Mouse (Mus musculus) CH12.LX (cell line): Measurements from ENCODE around the gene Cdkn2a. TPM values are rescaled to one million over a fixed set of nuclear protein-coding genes. Genes with fewer than 3 reads are reported as not detected.

Experiments
- DNase-seq: peaks from one replicate; pipeline ENCODE4 v3.0.0-alpha.2; 2013; ENCODE audit errors: extremely low read depth
- H3K27ac ChIP-seq: 2 replicates; pipeline ENCODE4 v1.5.1; 2012; ENCODE audit warnings: low read depth, mild to moderate bottlenecking, control low read depth, moderate library complexity; ENCODE audit not compliant: insufficient read depth
- H3K27me3 ChIP-seq: replicated peaks from 2 replicates; pipeline ENCODE3; 2012; ENCODE audit warnings: inconsistent platforms
- H3K36me3 ChIP-seq, 2 experiments: replicated peaks in 1 of 2; 2 replicates each; pipeline versions ENCODE3 to v1.6.1; 2012; ENCODE audit warnings: inconsistent platforms in 1 of 2, low read length in 1 of 2, mild to moderate bottlenecking in 1 of 2, mixed read lengths in 1 of 2, moderate library complexity in 1 of 2; ENCODE audit not compliant: control insufficient read depth in 1 of 2, insufficient read depth in 1 of 2
- H3K4me1 ChIP-seq, 2 experiments: 2 replicates each; pipeline ENCODE4 v1.6.1; 2012; ENCODE audit warnings: inconsistent platforms in 1 of 2, moderate library complexity in 1 of 2; ENCODE audit not compliant: insufficient read depth in 2 of 2, control insufficient read depth in 1 of 2
- H3K4me2 ChIP-seq: 2 replicates; pipeline ENCODE4 v1.6.1; 2012; ENCODE audit warnings: low read depth, mild to moderate bottlenecking, control low read depth; ENCODE audit not compliant: poor library complexity, insufficient read depth, severe bottlenecking
- H3K4me3 ChIP-seq, 3 experiments: fragments of 150-350 bp in 1 of 3; sonication (generic) in 1 of 3; replicated peaks in 1 of 3; 2 replicates each; pipeline versions ENCODE3 to v1.5.1; 2011 to 2012; ENCODE audit warnings: low read depth in 2 of 3, low read length in 2 of 3, mild to moderate bottlenecking in 2 of 3, moderate library complexity in 2 of 3, control low read depth in 1 of 3, improper control_type of control experiment in 1 of 3, inconsistent platforms in 1 of 3, mixed read lengths in 1 of 3; ENCODE audit not compliant: poor library complexity in 1 of 3
- H3K79me2 ChIP-seq: replicated peaks from 2 replicates; pipeline ENCODE4 v1.6.1; 2012; ENCODE audit warnings: mild to moderate bottlenecking, moderate library complexity; ENCODE audit not compliant: control insufficient read depth, poor library complexity, insufficient read depth, severe bottlenecking; ENCODE audit errors: extremely low read depth
- H3K9ac ChIP-seq: 2 replicates; pipeline ENCODE4 v1.6.1; 2012; ENCODE audit warnings: low read depth, mild to moderate bottlenecking, control low read depth, moderate library complexity; ENCODE audit not compliant: insufficient read depth
- H3K9me3 ChIP-seq: replicated peaks from 2 replicates; pipeline ENCODE3; 2012; ENCODE audit warnings: low read length, inconsistent platforms, mixed read lengths
- BHLHE40 ChIP-seq: IDR thresholded peaks from 2 replicates; pipeline ENCODE4 v1.6.1; 2011; ENCODE audit warnings: mild to moderate bottlenecking, low read depth, low read length, improper control_type of control experiment
- CHD1 ChIP-seq: IDR thresholded peaks from 2 replicates; pipeline ENCODE4 v1.6.1; 2012; ENCODE audit warnings: low read depth, low read length, improper control_type of control experiment, inconsistent platforms
- CHD2 ChIP-seq: IDR thresholded peaks from 2 replicates; pipeline ENCODE4 v1.6.1; 2011; ENCODE audit warnings: low read length, improper control_type of control experiment
- EP300 ChIP-seq: IDR thresholded peaks from 2 replicates; pipeline ENCODE4 v1.6.1; 2011; ENCODE audit warnings: low read length, improper control_type of control experiment
- GABPA ChIP-seq: IDR thresholded peaks from 2 replicates; pipeline ENCODE4 v1.6.1; 2012; ENCODE audit warnings: low read depth, low read length, improper control_type of control experiment, inconsistent platforms; ENCODE audit not compliant: insufficient replicate concordance
- IRF4 ChIP-seq: IDR thresholded peaks from 2 replicates; pipeline ENCODE4 v1.6.1; 2014; ENCODE audit warnings: low read depth, mild to moderate bottlenecking, inconsistent platforms, low read length, improper control_type of control experiment
- JUN ChIP-seq: IDR thresholded peaks from 2 replicates; pipeline ENCODE4 v1.6.1; 2011; ENCODE audit warnings: low read depth, mild to moderate bottlenecking, low read length, improper control_type of control experiment, moderate library complexity; ENCODE audit not compliant: insufficient read depth
- KAT2A ChIP-seq: IDR thresholded peaks from 2 replicates; pipeline ENCODE4 v1.6.1; 2012; ENCODE audit warnings: low read length, improper control_type of control experiment, inconsistent platforms; ENCODE audit not compliant: insufficient replicate concordance
- MAFK ChIP-seq: IDR thresholded peaks from 2 replicates; pipeline ENCODE4 v1.6.1; 2011; ENCODE audit warnings: low read length, improper control_type of control experiment; ENCODE audit not compliant: insufficient replicate concordance
- MAX ChIP-seq: IDR thresholded peaks from 2 replicates; pipeline ENCODE4 v1.6.1; 2011; ENCODE audit warnings: low read length, improper control_type of control experiment
- MXI1 ChIP-seq: IDR thresholded peaks from 2 replicates; pipeline ENCODE4 v1.6.1; 2011; ENCODE audit warnings: mild to moderate bottlenecking, low read depth, low read length, improper control_type of control experiment
- MYC ChIP-seq: IDR thresholded peaks from 2 replicates; pipeline ENCODE4 v1.6.1; 2011; ENCODE audit warnings: low read depth, mild to moderate bottlenecking, improper control_type of control experiment, low read length
- NELFE ChIP-seq: IDR thresholded peaks from 2 replicates; pipeline ENCODE4 v1.6.1; 2011; ENCODE audit warnings: low read depth, low read length, improper control_type of control experiment
- PAX5 ChIP-seq: IDR thresholded peaks from 2 replicates; pipeline ENCODE4 v1.6.1; 2012; ENCODE audit warnings: low read length, inconsistent platforms, mixed read lengths
- POLR2AphosphoS2 ChIP-seq: IDR thresholded peaks from 2 replicates; pipeline ENCODE4 v1.6.1; 2011; ENCODE audit warnings: low read depth, low read length, improper control_type of control experiment
- SIN3A ChIP-seq: IDR thresholded peaks from 2 replicates; pipeline ENCODE4 v1.6.1; 2012; ENCODE audit warnings: low read length, improper control_type of control experiment, inconsistent platforms
- TBP ChIP-seq: conservative IDR thresholded peaks from 2 replicates; pipeline ENCODE4 v1.6.1; 2011; ENCODE audit warnings: low read depth, low read length, improper control_type of control experiment
- UBTF ChIP-seq: IDR thresholded peaks from 2 replicates; pipeline ENCODE4 v1.6.1; 2012; ENCODE audit warnings: low read depth, mild to moderate bottlenecking, inconsistent platforms, low read length, improper control_type of control experiment, moderate library complexity
- USF2 ChIP-seq: conservative IDR thresholded peaks from 2 replicates; pipeline ENCODE4 v1.6.1; 2011; ENCODE audit warnings: low read depth, low read length, improper control_type of control experiment
- ZC3H11A ChIP-seq: IDR thresholded peaks from 2 replicates; pipeline ENCODE4 v1.6.1; 2012; ENCODE audit warnings: low read depth, mild to moderate bottlenecking, inconsistent platforms, low read length, improper control_type of control experiment
- ZMIZ1 ChIP-seq: IDR thresholded peaks from 2 replicates; pipeline ENCODE4 v1.6.1; 2012; ENCODE audit warnings: low read depth, mild to moderate bottlenecking, inconsistent platforms, low read length, improper control_type of control experiment
- ZNF384 ChIP-seq: IDR thresholded peaks from 2 replicates; pipeline ENCODE4 v1.6.1; 2012; ENCODE audit warnings: low read depth, low read length, improper control_type of control experiment, inconsistent platforms
- dilution Hi-C: fragments of 300-500 bp; cut with MboI; formaldehyde crosslinking; loops from 2 replicates; pipeline ENCODE4 v1.14.3; 2020; ENCODE audit warnings: low sequenced_read_pairs; ENCODE audit not compliant: extremely low pct_unique_long_range_greater_than_20kb, extremely low pct_ligation_motif_present
- in situ Hi-C: fragments of 300-500 bp; cut with MboI; formaldehyde crosslinking; loops from 3 replicates; pipeline ENCODE4 v1.14.3; 2019; ENCODE audit warnings: low sequenced_read_pairs, low pct_ligation_motif_present, low pct_unique_long_range_greater_than_20kb, mixed read lengths
- polyA plus RNA-seq: library from polyadenylated mRNA; unstranded; fragments of >175 nt; gene quantifications from 2 replicates; pipeline ENCODE4 v1.2.1, GENCODE M21; 2012; ENCODE audit warnings: low read depth; ENCODE audit not compliant: insufficient read length
- total RNA-seq, 2 experiments: library from RNA; depleted of rRNA; stranded (reverse); fragments of 300-350 nt in 1 of 2; fragments of >200 nt in 1 of 2; gene quantifications; 2 replicates each; pipeline ENCODE4 v1.2.3; 2012 to 2014

Gene Cdkn2a
- total and polyA plus RNA-seq, 3 experiments = not detected

DNA sequence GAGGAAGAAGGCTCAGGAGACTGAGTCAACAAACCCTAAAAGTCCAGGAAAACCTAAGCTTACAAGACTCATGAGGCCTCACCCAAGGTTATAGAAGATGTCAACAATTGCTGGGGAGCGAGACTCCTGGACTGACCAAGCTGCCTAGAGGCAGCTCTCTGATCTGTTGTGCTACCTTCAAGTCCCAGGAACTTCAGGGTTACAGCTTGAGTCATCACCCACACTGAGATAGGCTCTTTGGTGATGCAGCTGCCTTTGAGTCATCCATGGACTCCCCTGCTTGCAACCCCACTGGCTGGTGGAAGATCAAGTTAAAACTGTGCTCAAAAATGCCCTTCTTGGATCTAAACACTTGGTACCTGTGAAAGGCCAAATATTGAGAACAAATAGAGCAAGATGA is 36.7 kb downstream of the Cdkn2a start:
- DNase-seq = no peak
- no peaks in the 10 kb centered on the region for H3K27me3 ChIP-seq
- in situ Hi-C loops = no loop called here
- H3K9me3 ChIP-seq = no peaks in the 10 kb centered on the region
- no peak overlapping the region for H3K4me2 ChIP-seq
- H3K79me2 ChIP-seq = no peaks in the 10 kb centered on the region
- no peak for TF ChIP-seq MAFK
- TF ChIP-seq BHLHE40 = no peak
- no peak for TF ChIP-seq UBTF
- TF ChIP-seq MXI1 = no peak
- TF ChIP-seq IRF4 = no peak
- TF ChIP-seq MYC = no peak
- TF ChIP-seq CHD1 = no peak
- no peak for TF ChIP-seq SIN3A
- TF ChIP-seq ZC3H11A = no peak
- no peak for TF ChIP-seq EP300
- TF ChIP-seq MAX = no peak
- TF ChIP-seq USF2 = no peak
- TF ChIP-seq ZNF384 = no peak
- TF ChIP-seq ZMIZ1 = no peak
- no peak overlapping the region for H3K4me3 ChIP-seq
- H3K9ac ChIP-seq = no peak overlapping the region
- dilution Hi-C loops = no loop called here
- no peaks in the 10 kb centered on the region for H3K36me3 ChIP-seq
- no peaks in the 10 kb centered on the region for H3K4me1 ChIP-seq
- H3K27ac ChIP-seq = no peak overlapping the region

DNA sequence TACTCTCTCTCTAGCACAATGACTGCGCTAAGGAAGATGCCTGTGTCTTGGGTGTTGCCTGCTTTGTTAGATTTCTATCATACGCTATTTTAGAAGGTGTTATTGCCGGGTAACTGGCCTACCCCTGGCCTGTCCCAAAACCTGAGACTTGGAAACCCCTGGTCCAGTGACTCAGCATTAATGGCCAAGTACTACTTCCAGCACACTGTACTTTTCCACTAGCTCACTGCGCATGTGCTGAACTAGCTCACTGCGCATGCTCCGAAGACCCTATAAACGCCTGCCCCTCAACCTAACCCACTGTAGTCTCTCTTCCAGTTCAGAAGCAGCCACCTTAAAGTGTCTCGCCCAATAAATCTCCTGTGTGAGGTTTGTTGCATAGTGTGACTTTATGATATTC is 60.0 kb downstream of the Cdkn2a start:
- Histone ChIP-seq H3K36me3 (no peaks in the 10 kb centered on the region), H3K27me3 (no peaks in the 10 kb centered on the region)
- in situ Hi-C loops = no loop called here

More for the DNA sequence above, 60.0 kb downstream of the Cdkn2a start:
- Histone ChIP-seq H3K27ac (no peak overlapping the region), H3K4me2 (no peak overlapping the region), H3K9ac (no peak overlapping the region), H3K79me2 (no peaks in the 10 kb centered on the region), H3K4me3 (no peak overlapping the region), H3K9me3 (no peaks in the 10 kb centered on the region), H3K4me1 (no peaks in the 10 kb centered on the region)
- no peak for TF ChIP-seq POLR2AphosphoS2
- TF ChIP-seq TBP = no peak
- TF ChIP-seq USF2 = no peak
- TF ChIP-seq GABPA = no peak
- TF ChIP-seq NELFE = no peak
- TF ChIP-seq UBTF = no peak
- TF ChIP-seq MYC = no peak
- TF ChIP-seq CHD2 = no peak
- no peak for TF ChIP-seq ZNF384
- TF ChIP-seq PAX5 = no peak
- no peak for TF ChIP-seq KAT2A
- no peak for TF ChIP-seq JUN
- dilution Hi-C loops = no loop called here
- no peak for DNase-seq

Other genes with a start within 250 kb of the Cdkn2a start
- gene Mtap, start 157.5 kb downstream of the Cdkn2a start, total RNA-seq (2012; rRNA removed) = not detected in 2 replicates
- not detected in 2 replicates for gene Mtap, start 157.5 kb downstream of the Cdkn2a start, total RNA-seq (2014; rRNA removed)
- not detected in 2 replicates for gene Mtap, start 157.5 kb downstream of the Cdkn2a start, polyA plus RNA-seq
- not detected in 2 replicates for gene Cdkn2b, start 16.4 kb upstream of the Cdkn2a start, total RNA-seq (2012; rRNA removed)
- gene Cdkn2b, start 16.4 kb upstream of the Cdkn2a start, total RNA-seq (2014; rRNA removed) = not detected in 2 replicates
- gene Cdkn2b, start 16.4 kb upstream of the Cdkn2a start, polyA plus RNA-seq = not detected in 2 replicates